Mouse (Mus musculus) macrophage (primary cell): Measurements from ENCODE around the gene Phospho2. TPM values are rescaled to one million over a fixed set of nuclear protein-coding genes. Genes with fewer than 3 reads are reported as not detected.
"Not testable (repeated sequence)": the region's sequence is repeated elsewhere in the genome, so short reads cannot be mapped to it uniquely, and the experiment has no call there.

Source experiments
- H3K27ac ChIP-seq: fragments of 350-480 bp; formaldehyde crosslinking; 2 replicates; pipeline ENCODE4 v1.9.0; 2021
- H3K36me3 ChIP-seq: fragments of 350-480 bp; formaldehyde crosslinking; 2 replicates; pipeline ENCODE4 v1.9.0; 2021; ENCODE audit errors: inconsistent target
- H3K4me3 ChIP-seq: fragments of 350-480 bp; formaldehyde crosslinking; 2 replicates; pipeline ENCODE4 v1.9.0; 2021; ENCODE audit errors: inconsistent target
- H3K79me2 ChIP-seq: fragments of 350-480 bp; formaldehyde crosslinking; 2 replicates; pipeline ENCODE4 v1.9.0; 2021; ENCODE audit errors: inconsistent target
- WGBS: methylation state at CpG from one replicate; pipeline ENCODE4 v1.1.7; 2026; ENCODE audit warnings: inconsistent platforms; ENCODE audit not compliant: missing documents; 5-methylcytosine and 5-hydroxymethylcytosine counted together
- polyA plus RNA-seq: library from polyadenylated mRNA; stranded (reverse); fragments of 250-400 nt; gene quantifications from 3 replicates; pipeline ENCODE4 v1.2.4, GENCODE M21; 2018; ENCODE audit warnings: inconsistent platforms

Phospho2 gene
- polyA plus RNA-seq, 1 experiment from 2014 or later = 24.3 TPM

- Histone ChIP-seq H3K79me2 (no peaks in the 10 kb centered on the region), H3K27ac (no peak overlapping the region), H3K36me3 (no peaks in the 10 kb centered on the region), H3K4me3 (no peak overlapping the region)
- WGBS = 86% methylated on average over 15 of the region's 15 CpGs
These were observed 20.7 kb downstream of the Phospho2 start for GRCm38 (mm10) chr2:69810169-69810568.

GRCm38 (mm10) chr2:69811349-69811748 is 21.9 kb downstream of the Phospho2 start:
- H3K27ac ChIP-seq, H3K36me3 ChIP-seq, H3K79me2 ChIP-seq, H3K4me3 ChIP-seq: not testable (repeated sequence)
- 77% methylated on average over 7 of the region's 7 CpGs for WGBS

GRCm38 (mm10) chr2:69816575-69816974 is 27.2 kb downstream of the Phospho2 start:
- Histone ChIP-seq H3K27ac (no peak overlapping the region), H3K4me3 (no peak overlapping the region), H3K79me2 (no peaks in the 10 kb centered on the region), H3K36me3 (no peaks in the 10 kb centered on the region)
- 77% methylated on average over 5 of the region's 5 CpGs for WGBS

GRCm38 (mm10) chr2:69818350-69819085 is 29.1 kb downstream of the Phospho2 start:
- 89% methylated on average over 9 of the region's 9 CpGs for WGBS

GRCm38 (mm10) chr2:69820201-69820600 is 30.8 kb downstream of the Phospho2 start:
- H3K4me3 ChIP-seq = no peak overlapping the region
- H3K79me2 ChIP-seq = no peaks in the 10 kb centered on the region
- WGBS = 100% methylated on average over 1 of the region's 1 CpGs
- no peaks in the 10 kb centered on the region for H3K36me3 ChIP-seq
- H3K27ac ChIP-seq = no peak overlapping the region

More at GRCm38 (mm10) chr2:69818350-69819085, 29.1 kb downstream of the Phospho2 start:
- Histone ChIP-seq H3K36me3 (no peaks in the 10 kb centered on the region), H3K79me2 (no peaks in the 10 kb centered on the region), H3K27ac (no peak overlapping the region), H3K4me3 (no peak overlapping the region)

GRCm38 (mm10) chr2:69821711-69822110 is 32.3 kb downstream of the Phospho2 start, which contains the start of gene Klhl23:
Gene Klhl23 (plus strand): TSS chr2:69821944.
- no peak within 1 kb of the TSS for H3K27ac ChIP-seq
- 19% methylated on average over 8 of the region's 8 CpGs for WGBS

GRCm38 (mm10) chr2:69822361-69823128 is 33.1 kb downstream of the Phospho2 start:
- under 1% methylated on average over 66 of the region's 80 CpGs for WGBS
- Histone ChIP-seq H3K27ac (no peak overlapping the region), H3K4me3 (peak overlapping the region; percentile 31), H3K36me3 (no peaks in the 10 kb centered on the region), H3K79me2 (no peaks in the 10 kb centered on the region)

More at GRCm38 (mm10) chr2:69821711-69822110, 32.3 kb downstream of the Phospho2 start, which contains the start of gene Klhl23:
- no peaks in the 10 kb centered on the region for H3K79me2 ChIP-seq
- peak within 1 kb of the TSS; percentile 31 for H3K4me3 ChIP-seq
- H3K36me3 ChIP-seq = no peaks in the 10 kb centered on the region

- H3K4me3 ChIP-seq = peak overlapping the region; percentile 39
- H3K36me3 ChIP-seq = no peaks in the 10 kb centered on the region
- 9% methylated on average over 21 of the region's 45 CpGs for WGBS
- no peak overlapping the region for H3K27ac ChIP-seq
- no peaks in the 10 kb centered on the region for H3K79me2 ChIP-seq
These were observed 33.8 kb downstream of the Phospho2 start for GRCm38 (mm10) chr2:69823129-69823677.

- Histone ChIP-seq H3K27ac (no peak overlapping the region), H3K79me2 (no peaks in the 10 kb centered on the region), H3K4me3 (no peak overlapping the region), H3K36me3 (no peaks in the 10 kb centered on the region)
- WGBS = 94% methylated on average over 10 of the region's 10 CpGs
These were observed 36.5 kb downstream of the Phospho2 start for GRCm38 (mm10) chr2:69825898-69826297.

GRCm38 (mm10) chr2:69826380-69826779 is 37.0 kb downstream of the Phospho2 start:
- Histone ChIP-seq H3K79me2 (no peaks in the 10 kb centered on the region), H3K36me3 (no peaks in the 10 kb centered on the region), H3K27ac (no peak overlapping the region), H3K4me3 (no peak overlapping the region)
- 92% methylated on average over 2 of the region's 2 CpGs for WGBS

GRCm38 (mm10) chr2:69828031-69828430 is 38.6 kb downstream of the Phospho2 start:
- Histone ChIP-seq H3K36me3 (no peaks in the 10 kb centered on the region), H3K79me2 (no peaks in the 10 kb centered on the region), H3K27ac (no peak overlapping the region), H3K4me3 (no peak overlapping the region)
- WGBS = 91% methylated on average over 7 of the region's 7 CpGs

- Histone ChIP-seq H3K79me2 (no peaks in the 10 kb centered on the region), H3K27ac (no peak overlapping the region), H3K4me3 (no peak overlapping the region), H3K36me3 (no peaks in the 10 kb centered on the region)
- WGBS = 96% methylated on average over 2 of the region's 2 CpGs
These were observed 40.3 kb downstream of the Phospho2 start for GRCm38 (mm10) chr2:69829680-69830079.

- H3K79me2 ChIP-seq = no peaks in the 10 kb centered on the region
- 95% methylated on average over 8 of the region's 8 CpGs for WGBS
- H3K4me3 ChIP-seq = no peak overlapping the region
- no peaks in the 10 kb centered on the region for H3K36me3 ChIP-seq
- H3K27ac ChIP-seq = no peak overlapping the region
These were observed 40.7 kb downstream of the Phospho2 start for GRCm38 (mm10) chr2:69830116-69830515.

GRCm38 (mm10) chr2:69837244-69837967 is 48.0 kb downstream of the Phospho2 start:
- H3K4me3 ChIP-seq = no peak overlapping the region
- WGBS = 95% methylated on average over 2 of the region's 7 CpGs

More at GRCm38 (mm10) chr2:69837244-69837967, 48.0 kb downstream of the Phospho2 start:
- Histone ChIP-seq H3K36me3 (no peaks in the 10 kb centered on the region), H3K79me2 (no peaks in the 10 kb centered on the region), H3K27ac (no peak overlapping the region)
